Mouse (Mus musculus) neural tube, embryonic 11.5 days (tissue): ENCODE results near the gene Gm21637. TPM values are rescaled to one million over a fixed set of nuclear protein-coding genes. Genes with fewer than 3 reads are reported as not detected.
"Not testable (repeated sequence)": the region's sequence is repeated elsewhere in the genome, so short reads cannot be mapped to it uniquely, and the experiment has no call there.

Experiments used
- ATAC-seq: fragments of 200-750 bp; cut with Nextera tagmentation; 2 replicates; pipeline ENCODE4 v1.8.0; 2017; ENCODE audit warnings: moderate number of reproducible peaks, mild to moderate bottlenecking, moderate TSS enrichment, moderate library complexity; ENCODE audit not compliant: insufficient read depth, low FRiP score, low TSS enrichment
- DNase-seq: peaks from one replicate; pipeline ENCODE4 v3.0.0-alpha.2; 2015; ENCODE audit warnings: low spot score
- H3K27ac ChIP-seq: fragments of 300-500 bp; sonication (generic); 2 replicates; pipeline ENCODE4 v1.5.1; 2014; ENCODE audit warnings: low read depth, mild to moderate bottlenecking, low read length
- H3K27me3 ChIP-seq: fragments of 300-500 bp; sonication (generic); 2 replicates; pipeline ENCODE4 v1.6.1; 2014; ENCODE audit warnings: mild to moderate bottlenecking, low read length, mixed read lengths; ENCODE audit not compliant: control insufficient read depth, insufficient read depth
- H3K36me3 ChIP-seq: fragments of 300-500 bp; sonication (generic); 2 replicates; pipeline ENCODE4 v1.6.1; 2014; ENCODE audit warnings: mild to moderate bottlenecking, low read length, moderate library complexity, mixed read lengths; ENCODE audit not compliant: control insufficient read depth, insufficient read depth
- H3K4me1 ChIP-seq: fragments of 300-500 bp; sonication (generic); 2 replicates; pipeline ENCODE4 v1.6.1; 2014; ENCODE audit warnings: low read length, mixed read lengths; ENCODE audit not compliant: control insufficient read depth, insufficient read depth
- H3K4me2 ChIP-seq: fragments of 300-500 bp; sonication (generic); 2 replicates; pipeline ENCODE4 v1.6.1; 2014; ENCODE audit warnings: low read depth, mild to moderate bottlenecking, moderate library complexity
- H3K4me3 ChIP-seq: fragments of 300-500 bp; sonication (generic); 2 replicates; pipeline ENCODE4 v1.5.1; 2014; ENCODE audit warnings: low read depth, low read length
- H3K9ac ChIP-seq: fragments of 300-500 bp; sonication (generic); 2 replicates; pipeline ENCODE4 v1.6.1; 2014; ENCODE audit warnings: mild to moderate bottlenecking, low read length
- H3K9me3 ChIP-seq: fragments of 300-500 bp; sonication (generic); 2 replicates; pipeline ENCODE4 v1.6.1; 2016; ENCODE audit warnings: low read length; ENCODE audit not compliant: control insufficient read depth
- WGBS: fragments of 180-500 bp; shearing (Covaris S2); extraction: QIAGEN DNeasy Blood & Tissue Kit; methylation state at CpG from one replicate; pipeline ENCODE4 v1.1.7; 2014; 5-methylcytosine and 5-hydroxymethylcytosine counted together
- polyA plus RNA-seq: library from polyadenylated mRNA; unstranded; fragments of >200 nt; fragmentation: Nextera tagmentation; extraction: Ambion mirVana; gene quantifications from 2 replicates; pipeline ENCODE4 v1.2.1, GENCODE M21; 2014

Gene Gm21637
- not detected in 2 replicates for polyA plus RNA-seq

DNA sequence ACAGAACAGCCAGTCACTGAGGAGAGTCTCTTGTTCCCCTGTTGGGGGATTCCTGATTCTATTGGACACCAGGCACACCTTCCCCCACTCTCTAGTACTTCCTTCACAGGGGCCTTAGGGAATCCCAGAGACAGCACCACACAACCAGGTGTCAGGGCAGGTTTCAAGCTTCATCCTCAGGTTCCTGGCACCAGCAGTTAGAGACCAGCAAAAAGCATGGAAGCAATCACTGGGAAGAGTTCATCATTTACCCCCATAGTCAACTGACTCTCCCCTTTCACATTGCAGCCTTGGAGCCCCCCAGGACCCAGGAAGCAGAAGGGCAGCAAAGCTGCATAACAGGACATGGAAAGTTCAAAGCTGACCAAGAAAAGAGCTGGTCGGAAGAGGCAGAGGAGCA is at the start of gene Gm21637:
TSS of gene Gm21637 (plus strand) at position 301 of the 400 bp plus-strand sequence.
- DNase-seq, H3K4me1 ChIP-seq, H3K36me3 ChIP-seq, H3K27me3 ChIP-seq, H3K9ac ChIP-seq, H3K4me3 ChIP-seq, H3K4me2 ChIP-seq, H3K9me3 ChIP-seq, H3K27ac ChIP-seq, ATAC-seq: not testable (repeated sequence)
- WGBS: no CpG with 5 or more reads among the region's 1 CpGs

Other genes with a start within 250 kb of the Gm21637 start
- gene Btbd35f25, start 244.9 kb upstream of the Gm21637 start, polyA plus RNA-seq: not detected in 2 replicates
- gene Btbd35f22, start 85.8 kb downstream of the Gm21637 start, polyA plus RNA-seq: not detected in 2 replicates